Mouse (Mus musculus): ENCODE results near the gene Gm47791.

Gm47791 gene

GRCm38 (mm10) chr1:82787414-82787813 lies 16.4 kb upstream of the Gm47791 start:
- DNase-seq (ENCODE audit: low spot score in 2 of 2) = peak; percentile 59 to 64

GRCm38 (mm10) chr1:82785546-82785945 lies 14.5 kb upstream of the Gm47791 start:
- no peak for DNase-seq (ENCODE audit: low spot score in 2 of 2)

- DNase-seq (ENCODE audit: low spot score in 2 of 2) = no peak
Measured at GRCm38 (mm10) chr1:82783559-82783958, 12.5 kb upstream of the Gm47791 start.

- no peak for DNase-seq (ENCODE audit: low spot score in 2 of 2)
Measured at GRCm38 (mm10) chr1:82779388-82779966, 8.4 kb upstream of the Gm47791 start.

- no peak for DNase-seq (ENCODE audit: low spot score in 2 of 2)
Measured at GRCm38 (mm10) chr1:82775293-82775692, 4.2 kb upstream of the Gm47791 start.

GRCm38 (mm10) chr1:82773208-82773607 lies 2.2 kb upstream of the Gm47791 start:
- no peak for DNase-seq (ENCODE audit: low spot score in 2 of 2)

GRCm38 (mm10) chr1:82772428-82772827 lies 1.4 kb upstream of the Gm47791 start:
- DNase-seq (ENCODE audit: low spot score in 2 of 2) = no peak

GRCm38 (mm10) chr1:82768269-82768668 lies 2.8 kb downstream of the Gm47791 start, which contains the start of gene Tm4sf20:
TSS of gene Tm4sf20 (minus strand) at chr1:82768461.
- DNase-seq (ENCODE audit: low spot score in 2 of 2) = no peak

GRCm38 (mm10) chr1:82766641-82767040 lies 4.4 kb downstream of the Gm47791 start:
- DNase-seq (ENCODE audit: low spot score in 2 of 2) = no peak

GRCm38 (mm10) chr1:82766227-82766626 lies 4.8 kb downstream of the Gm47791 start:
- no peak for DNase-seq (ENCODE audit: low spot score in 2 of 2)

GRCm38 (mm10) chr1:82762274-82762673 lies 8.8 kb downstream of the Gm47791 start:
- no peak for DNase-seq (ENCODE audit: low spot score in 2 of 2)

GRCm38 (mm10) chr1:82761454-82762169 lies 9.4 kb downstream of the Gm47791 start:
- no peak for DNase-seq (ENCODE audit: low spot score in 2 of 2)

- DNase-seq (ENCODE audit: low spot score in 2 of 2) = no peak
Measured at GRCm38 (mm10) chr1:82759520-82759919, 11.5 kb downstream of the Gm47791 start.

- no peak for DNase-seq (ENCODE audit: low spot score in 2 of 2)
Measured at GRCm38 (mm10) chr1:82747714-82748452, 23.2 kb downstream of the Gm47791 start.

GRCm38 (mm10) chr1:82746408-82746807 lies 24.6 kb downstream of the Gm47791 start:
- no peak for DNase-seq (ENCODE audit: low spot score in 2 of 2)

- no peak for DNase-seq (ENCODE audit: low spot score in 2 of 2)
Measured at GRCm38 (mm10) chr1:82743962-82744361, 27.1 kb downstream of the Gm47791 start.

GRCm38 (mm10) chr1:82741539-82741938 lies 29.5 kb downstream of the Gm47791 start:
- DNase-seq (ENCODE audit: low spot score in 2 of 2) = no peak

GRCm38 (mm10) chr1:82738066-82738465 lies 33.0 kb downstream of the Gm47791 start:
- no peak for DNase-seq (ENCODE audit: low spot score in 2 of 2)

- no peak for DNase-seq (ENCODE audit: low spot score in 2 of 2)
Measured at GRCm38 (mm10) chr1:82733357-82733756, 37.7 kb downstream of the Gm47791 start.

- no peak for DNase-seq (ENCODE audit: low spot score in 2 of 2)
Measured at GRCm38 (mm10) chr1:82726482-82726881, 44.6 kb downstream of the Gm47791 start.

- no peak for DNase-seq (ENCODE audit: low spot score in 2 of 2)
Measured at GRCm38 (mm10) chr1:82725875-82726185, 45.2 kb downstream of the Gm47791 start.

GRCm38 (mm10) chr1:82725026-82725874 lies 45.8 kb downstream of the Gm47791 start:
- DNase-seq (ENCODE audit: low spot score in 2 of 2) = no peak
